Mouse (Mus musculus): ENCODE measurements around the gene Kti12.

Gene Kti12

DNA sequence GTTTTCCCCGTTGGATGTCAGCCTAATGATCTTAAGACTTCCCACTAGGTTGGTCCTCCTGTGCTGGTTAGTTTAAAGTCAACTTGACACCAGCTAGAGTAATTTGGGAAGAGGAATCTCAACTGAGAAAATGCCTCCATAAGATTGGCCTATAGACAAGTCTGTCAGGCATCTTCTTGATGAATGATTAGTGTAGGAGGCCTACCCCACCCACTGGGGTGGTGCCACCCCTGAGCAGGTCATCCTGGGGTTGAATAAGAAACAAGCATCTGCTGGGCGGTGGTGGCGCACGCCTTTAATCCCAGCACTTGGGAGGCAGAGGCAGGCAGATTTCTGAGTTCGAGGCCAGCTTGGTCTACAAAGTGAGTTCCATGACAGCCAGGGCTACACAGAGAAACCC is 26.2 kb downstream of the Kti12 start:
- no peak for DNase-seq

DNA sequence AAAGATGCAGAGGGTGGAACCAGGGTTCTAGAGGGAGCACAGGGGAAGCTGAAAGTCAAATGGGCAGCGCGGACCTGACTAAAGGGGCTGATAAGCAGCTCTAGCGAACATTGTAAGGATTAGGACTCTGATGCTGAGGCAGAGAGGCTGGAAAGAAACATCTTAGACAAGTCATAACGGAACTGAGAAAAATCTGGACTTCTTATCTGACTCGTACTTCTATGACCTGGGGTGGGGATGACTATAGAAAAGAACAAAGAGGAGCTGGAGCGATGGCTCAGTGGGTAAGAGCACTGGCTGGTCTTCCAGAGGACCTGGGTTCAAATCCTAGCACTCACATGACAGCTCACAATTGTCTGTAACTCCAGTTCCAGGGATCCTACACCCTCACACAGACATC is 30.3 kb downstream of the Kti12 start:
- no peak for DNase-seq

DNA sequence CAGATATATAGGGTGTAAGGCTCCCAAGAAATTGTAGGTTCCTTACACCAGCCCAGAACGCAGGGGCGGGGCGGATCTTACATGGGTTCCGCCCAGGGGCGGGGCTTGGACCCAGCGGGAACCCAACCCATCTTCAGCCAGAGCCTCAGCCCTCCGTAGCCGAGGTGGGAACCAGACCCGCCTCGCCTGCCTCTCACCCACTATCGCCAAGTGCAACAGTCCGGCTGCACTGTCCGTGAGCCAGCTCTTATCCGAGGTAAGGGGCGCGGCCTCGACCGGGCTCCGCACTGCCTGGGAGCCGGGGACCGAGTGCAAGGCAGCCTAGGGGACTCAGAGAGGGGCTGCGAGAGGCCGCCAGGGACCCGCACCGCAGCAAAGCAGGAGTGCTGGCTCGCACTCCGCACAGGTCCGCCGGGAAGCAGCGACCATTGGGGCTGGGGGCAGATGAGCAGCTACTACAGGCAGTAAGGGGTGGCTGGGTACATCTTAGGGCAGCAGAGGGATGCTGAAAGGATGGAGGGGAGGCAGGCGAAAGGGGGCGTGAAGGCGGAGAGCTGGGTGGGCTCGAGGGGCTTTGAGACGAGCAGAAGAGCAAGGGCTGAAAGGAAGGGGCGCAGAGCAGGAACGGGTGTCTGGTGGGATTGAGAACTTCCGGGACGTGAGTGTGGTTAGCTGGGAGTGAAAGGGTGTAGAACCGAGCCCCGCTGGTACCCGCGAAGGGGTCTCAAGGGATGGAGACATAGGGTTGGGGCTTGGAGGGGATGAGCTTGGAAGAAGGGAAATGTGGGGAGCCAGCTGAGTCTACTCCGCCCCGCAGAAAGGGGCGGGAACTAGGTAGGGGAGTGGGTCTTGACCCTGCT is 31.6 kb downstream of the Kti12 start, which contains the start of gene Rab3b:
Gene Rab3b (plus strand): TSS at position 101 of the 860 bp plus-strand sequence.
- DNase-seq: peak; percentile 34

DNA sequence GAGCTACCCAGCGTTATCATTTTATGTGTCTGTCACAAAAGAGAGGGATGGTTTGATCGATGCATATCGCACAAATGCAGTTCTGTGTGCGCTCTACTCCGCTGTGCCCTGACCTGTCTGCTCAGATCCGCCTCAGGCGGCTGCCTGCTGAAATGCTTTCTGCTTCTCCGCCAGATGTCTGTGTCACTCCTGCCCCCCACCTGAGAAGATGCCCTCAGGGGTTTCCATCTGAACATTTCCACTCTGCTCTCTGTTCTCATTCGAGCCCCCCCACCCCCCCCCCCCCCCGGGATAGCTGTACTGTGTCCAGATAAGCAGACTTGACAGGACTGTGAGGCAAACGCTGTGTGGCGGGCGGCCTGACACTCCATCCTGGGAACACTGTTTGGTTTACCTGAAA is 36.2 kb downstream of the Kti12 start:
- no peak for DNase-seq

DNA sequence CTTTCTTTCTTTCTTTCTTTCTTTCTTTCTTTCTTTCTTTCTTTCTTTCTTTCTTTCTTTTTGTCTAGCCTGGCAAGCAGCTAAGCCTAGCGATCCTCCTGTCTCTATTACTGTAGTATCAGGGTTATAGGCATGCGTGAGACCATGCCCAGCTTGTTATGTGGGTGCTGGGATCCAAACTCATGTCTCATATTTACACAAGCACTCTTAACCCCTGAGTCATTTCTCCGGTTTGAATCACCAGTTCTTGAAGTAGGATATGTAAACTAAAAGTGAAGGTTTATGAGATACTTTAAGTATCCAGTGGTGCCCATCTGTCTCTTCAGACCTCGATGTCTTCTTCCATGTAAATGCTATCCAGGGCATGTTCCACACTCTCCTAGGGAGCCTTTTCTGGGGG is 39.9 kb downstream of the Kti12 start:
- DNase-seq: no peak

DNA sequence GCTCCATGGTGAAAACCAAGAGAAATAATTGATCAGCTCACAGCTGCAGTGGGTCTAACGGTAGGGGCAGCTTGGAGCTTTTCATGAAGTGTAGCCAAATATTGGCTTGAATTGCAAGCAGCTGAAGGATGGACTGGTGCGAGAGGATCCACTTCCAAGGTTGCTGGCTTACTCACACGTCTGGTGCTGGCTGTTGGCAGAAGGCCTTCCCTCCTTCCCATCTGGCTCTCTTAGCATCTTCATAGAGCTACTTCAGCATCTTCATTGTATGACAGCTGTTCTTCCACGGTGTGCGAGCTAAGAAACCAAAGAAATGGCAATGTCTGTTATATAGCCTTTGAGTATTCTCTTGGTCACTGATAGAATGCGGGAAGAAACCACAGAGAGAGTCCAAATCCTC is 43.3 kb downstream of the Kti12 start:
- no peak for DNase-seq

Data from kidney, adult 9 months (tissue).